Mouse (Mus musculus): ENCODE measurements around the gene Foxred1.

DNA sequence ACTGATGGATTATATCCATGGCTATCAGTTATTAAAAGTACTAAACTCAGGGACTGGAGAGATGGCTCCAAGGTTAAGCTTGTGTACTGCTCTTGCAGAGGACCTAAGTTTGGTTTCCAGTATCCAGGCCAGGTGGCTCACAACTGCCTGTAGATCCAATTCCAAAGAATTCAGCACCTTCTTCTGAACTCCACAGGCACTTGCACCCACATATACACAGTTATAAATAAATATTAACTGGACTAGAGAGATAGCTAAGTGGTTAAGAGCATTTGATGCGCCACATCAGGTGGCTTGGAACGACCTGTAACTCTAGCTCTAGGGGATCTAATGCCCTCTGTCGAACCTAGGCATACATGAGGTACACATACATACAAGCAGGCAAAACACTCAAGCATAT lies 17.8 kb upstream of the Foxred1 start:
- TF ChIP-seq CTCF (IDR thresholded peaks at IDR 0.05; ENCODE audit: borderline replicate concordance, insufficient read depth, low read length) (no peak), POLR2A (IDR thresholded peaks at IDR 0.05; ENCODE audit: low read depth, low read length) (no peak)

Data from embryonic fibroblast, embryonic 13.5 days (primary cell).